Mouse (Mus musculus): Measurements from ENCODE around the gene Hdac4. TPM values are rescaled to one million over a fixed set of nuclear protein-coding genes. Genes with fewer than 3 reads are reported as not detected.

Hdac4 gene
- polyA plus RNA-seq, 1 experiment from 2014 or later: 23.9 TPM

GRCm38 (mm10) chr1:92100371-92100891 is 95.1 kb downstream of the Hdac4 start:
- Histone ChIP-seq H3K4me1 (ENCODE audit: control insufficient read depth, insufficient read depth, low read length) (no peaks in the 10 kb centered on the region), H3K9me3 (replicated peaks; ENCODE audit: control insufficient read depth, low read length) (no peaks in the 10 kb centered on the region), H3K27ac (replicated peaks; ENCODE audit: low read depth, low read length) (no peak overlapping the region), H3K4me2 (ENCODE audit: low read depth, low read length) (no peak overlapping the region), H3K9ac (replicated peaks; ENCODE audit: low read length) (no peak overlapping the region), H3K27me3 (ENCODE audit: control insufficient read depth, insufficient read depth, low read length) (no peaks in the 10 kb centered on the region), H3K4me3 (ENCODE audit: low read depth, low read length) (no peak overlapping the region), H3K36me3 (replicated peaks; ENCODE audit: control insufficient read depth, insufficient read depth, low read depth, low read length) (no peaks in the 10 kb centered on the region)
- 68% methylated on average over 4 of the region's 4 CpGs for WGBS
- ATAC-seq (replicated peaks; ENCODE audit: insufficient number of reproducible peaks, low FRiP score, low TSS enrichment, low read depth): no peak
- no peak for DNase-seq (ENCODE audit: low spot score)

- DNase-seq (ENCODE audit: low spot score) (no peak), ATAC-seq (replicated peaks; ENCODE audit: insufficient number of reproducible peaks, low FRiP score, low TSS enrichment, low read depth) (no peak)
- whole genome bisulfite sequencing: 97% methylated on average over 4 of the region's 4 CpGs
- Histone ChIP-seq H3K27ac (replicated peaks; ENCODE audit: low read depth, low read length) (no peak overlapping the region), H3K36me3 (replicated peaks; ENCODE audit: control insufficient read depth, insufficient read depth, low read depth, low read length) (no peaks in the 10 kb centered on the region), H3K27me3 (ENCODE audit: control insufficient read depth, insufficient read depth, low read length) (no peaks in the 10 kb centered on the region), H3K4me2 (ENCODE audit: low read depth, low read length) (no peak overlapping the region), H3K4me1 (ENCODE audit: control insufficient read depth, insufficient read depth, low read length) (no peaks in the 10 kb centered on the region), H3K9ac (replicated peaks; ENCODE audit: low read length) (no peak overlapping the region), H3K4me3 (ENCODE audit: low read depth, low read length) (no peak overlapping the region), H3K9me3 (replicated peaks; ENCODE audit: control insufficient read depth, low read length) (no peaks in the 10 kb centered on the region)
Measured at GRCm38 (mm10) chr1:92099964-92100363, 95.5 kb downstream of the Hdac4 start.

DNA sequence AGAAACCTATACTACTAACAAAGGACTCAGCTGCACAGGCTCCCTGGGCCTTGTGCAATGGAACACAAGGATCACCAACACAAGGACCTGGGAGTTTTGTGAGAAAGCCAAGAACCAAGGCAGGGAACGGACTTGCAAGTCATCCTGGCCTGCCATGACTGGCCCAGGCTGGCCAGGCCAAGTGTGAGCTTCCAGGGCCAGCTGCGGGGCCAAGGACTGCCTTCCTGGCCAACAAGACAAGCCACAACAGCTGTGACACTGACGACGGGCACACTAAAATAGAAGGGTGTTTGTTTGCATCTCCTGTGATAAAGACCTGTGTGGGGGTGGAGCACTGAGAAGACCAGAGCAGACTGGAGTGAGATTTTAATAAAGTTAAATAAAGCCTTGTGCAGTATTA is 96.0 kb downstream of the Hdac4 start:
- no peak for DNase-seq (ENCODE audit: low spot score)
- WGBS: 74% methylated on average over 4 of the region's 4 CpGs
- H3K9ac ChIP-seq (replicated peaks; ENCODE audit: low read length): no peak overlapping the region
- no peaks in the 10 kb centered on the region for H3K9me3 ChIP-seq (replicated peaks; ENCODE audit: control insufficient read depth, low read length)
- H3K4me2 ChIP-seq (ENCODE audit: low read depth, low read length): no peak overlapping the region
- no peaks in the 10 kb centered on the region for H3K4me1 ChIP-seq (ENCODE audit: control insufficient read depth, insufficient read depth, low read length)
- H3K36me3 ChIP-seq (replicated peaks; ENCODE audit: control insufficient read depth, insufficient read depth, low read depth, low read length): no peaks in the 10 kb centered on the region
- H3K27me3 ChIP-seq (ENCODE audit: control insufficient read depth, insufficient read depth, low read length): no peaks in the 10 kb centered on the region
- no peak overlapping the region for H3K4me3 ChIP-seq (ENCODE audit: low read depth, low read length)
- no peak overlapping the region for H3K27ac ChIP-seq (replicated peaks; ENCODE audit: low read depth, low read length)
- no peak for ATAC-seq (replicated peaks; ENCODE audit: insufficient number of reproducible peaks, low FRiP score, low TSS enrichment, low read depth)

DNA sequence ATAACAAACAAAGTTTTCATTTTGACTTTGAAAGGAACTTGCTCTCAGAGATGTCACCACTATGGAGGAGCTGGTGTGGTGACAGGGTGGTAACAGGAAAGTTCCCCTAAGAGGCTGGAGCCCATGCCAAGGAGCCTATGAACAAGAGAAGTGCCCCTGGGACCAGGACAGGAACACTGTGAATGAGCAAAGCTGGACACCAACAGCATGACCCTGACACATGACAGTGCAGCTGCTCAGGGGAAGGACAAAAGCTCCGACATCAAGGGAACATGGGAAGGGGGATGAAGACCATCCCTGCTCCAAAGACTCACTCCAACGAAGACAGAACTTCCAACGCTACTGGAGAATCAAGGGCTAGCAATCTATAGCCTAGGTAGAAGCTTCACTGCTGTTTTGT is 97.0 kb downstream of the Hdac4 start:
- Histone ChIP-seq H3K27me3 (ENCODE audit: control insufficient read depth, insufficient read depth, low read length) (no peaks in the 10 kb centered on the region), H3K4me2 (ENCODE audit: low read depth, low read length) (no peak overlapping the region), H3K36me3 (replicated peaks; ENCODE audit: control insufficient read depth, insufficient read depth, low read depth, low read length) (no peaks in the 10 kb centered on the region), H3K4me1 (ENCODE audit: control insufficient read depth, insufficient read depth, low read length) (no peaks in the 10 kb centered on the region), H3K27ac (replicated peaks; ENCODE audit: low read depth, low read length) (no peak overlapping the region), H3K9me3 (replicated peaks; ENCODE audit: control insufficient read depth, low read length) (no peaks in the 10 kb centered on the region), H3K9ac (replicated peaks; ENCODE audit: low read length) (no peak overlapping the region), H3K4me3 (ENCODE audit: low read depth, low read length) (no peak overlapping the region)
- WGBS: 83% methylated on average over 3 of the region's 3 CpGs
- DNase-seq (ENCODE audit: low spot score) (no peak), ATAC-seq (replicated peaks; ENCODE audit: insufficient number of reproducible peaks, low FRiP score, low TSS enrichment, low read depth) (no peak)

- no peak for ATAC-seq (replicated peaks; ENCODE audit: insufficient number of reproducible peaks, low FRiP score, low TSS enrichment, low read depth)
- 76% methylated on average over 3 of the region's 3 CpGs for WGBS
Measured at GRCm38 (mm10) chr1:92096991-92097525, 98.4 kb downstream of the Hdac4 start.

DNA sequence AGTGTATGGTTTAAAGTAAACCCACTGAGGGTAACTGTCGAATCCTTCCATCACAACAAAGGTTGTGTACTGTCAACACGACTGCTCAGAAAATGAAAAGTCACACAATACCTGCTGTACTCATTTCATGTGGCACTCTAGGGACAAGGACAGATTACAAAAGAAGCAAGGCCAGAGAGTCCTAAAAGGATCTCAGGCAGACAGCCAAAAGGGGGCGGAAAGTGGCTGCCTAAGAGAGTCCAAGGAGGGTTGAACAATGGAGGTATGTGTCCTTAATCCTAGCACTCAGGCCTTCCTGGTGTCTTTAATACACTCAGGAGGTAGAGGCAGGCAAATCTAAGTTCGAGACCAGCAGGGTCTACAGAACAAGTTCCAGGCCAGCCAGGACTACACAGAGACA is 103.2 kb downstream of the Hdac4 start:
- ATAC-seq (replicated peaks; ENCODE audit: insufficient number of reproducible peaks, low FRiP score, low TSS enrichment, low read depth): no peak
- H3K4me2 ChIP-seq (ENCODE audit: low read depth, low read length): no peak overlapping the region
- WGBS: 91% methylated on average over 4 of the region's 4 CpGs
- H3K27ac ChIP-seq (replicated peaks; ENCODE audit: low read depth, low read length): no peak overlapping the region
- no peaks in the 10 kb centered on the region for H3K27me3 ChIP-seq (ENCODE audit: control insufficient read depth, insufficient read depth, low read length)
- H3K9me3 ChIP-seq (replicated peaks; ENCODE audit: control insufficient read depth, low read length): no peaks in the 10 kb centered on the region
- H3K36me3 ChIP-seq (replicated peaks; ENCODE audit: control insufficient read depth, insufficient read depth, low read depth, low read length): no peaks in the 10 kb centered on the region
- no peak for DNase-seq (ENCODE audit: low spot score)
- H3K4me1 ChIP-seq (ENCODE audit: control insufficient read depth, insufficient read depth, low read length): no peaks in the 10 kb centered on the region
- H3K9ac ChIP-seq (replicated peaks; ENCODE audit: low read length): no peak overlapping the region
- no peak overlapping the region for H3K4me3 ChIP-seq (ENCODE audit: low read depth, low read length)

More at GRCm38 (mm10) chr1:92096991-92097525, 98.4 kb downstream of the Hdac4 start:
- peak; percentile 15 for DNase-seq (ENCODE audit: low spot score)
- Histone ChIP-seq H3K27me3 (ENCODE audit: control insufficient read depth, insufficient read depth, low read length) (no peaks in the 10 kb centered on the region), H3K9me3 (replicated peaks; ENCODE audit: control insufficient read depth, low read length) (no peaks in the 10 kb centered on the region), H3K9ac (replicated peaks; ENCODE audit: low read length) (no peak overlapping the region), H3K4me1 (ENCODE audit: control insufficient read depth, insufficient read depth, low read length) (no peaks in the 10 kb centered on the region), H3K4me2 (ENCODE audit: low read depth, low read length) (no peak overlapping the region), H3K4me3 (ENCODE audit: low read depth, low read length) (no peak overlapping the region), H3K27ac (replicated peaks; ENCODE audit: low read depth, low read length) (no peak overlapping the region), H3K36me3 (replicated peaks; ENCODE audit: control insufficient read depth, insufficient read depth, low read depth, low read length) (no peaks in the 10 kb centered on the region)

- Histone ChIP-seq H3K4me2 (ENCODE audit: low read depth, low read length) (no peak overlapping the region), H3K4me1 (ENCODE audit: control insufficient read depth, insufficient read depth, low read length) (peaks cover 7% of the 10 kb centered on the region), H3K36me3 (replicated peaks; ENCODE audit: control insufficient read depth, insufficient read depth, low read depth, low read length) (no peaks in the 10 kb centered on the region), H3K9ac (replicated peaks; ENCODE audit: low read length) (no peak overlapping the region), H3K27me3 (ENCODE audit: control insufficient read depth, insufficient read depth, low read length) (no peaks in the 10 kb centered on the region), H3K4me3 (ENCODE audit: low read depth, low read length) (no peak overlapping the region), H3K27ac (replicated peaks; ENCODE audit: low read depth, low read length) (no peak overlapping the region), H3K9me3 (replicated peaks; ENCODE audit: control insufficient read depth, low read length) (no peaks in the 10 kb centered on the region)
- DNase-seq (ENCODE audit: low spot score) (no peak), ATAC-seq (replicated peaks; ENCODE audit: insufficient number of reproducible peaks, low FRiP score, low TSS enrichment, low read depth) (no peak)
- 87% methylated on average over 2 of the region's 2 CpGs for WGBS
Measured at GRCm38 (mm10) chr1:92087821-92088220, 107.7 kb downstream of the Hdac4 start.

GRCm38 (mm10) chr1:92087343-92087742 is 108.2 kb downstream of the Hdac4 start:
- Histone ChIP-seq H3K9ac (replicated peaks; ENCODE audit: low read length) (no peak overlapping the region), H3K4me1 (ENCODE audit: control insufficient read depth, insufficient read depth, low read length) (peaks cover 7% of the 10 kb centered on the region)
- WGBS: 86% methylated on average over 2 of the region's 2 CpGs

More at GRCm38 (mm10) chr1:92087343-92087742, 108.2 kb downstream of the Hdac4 start:
- Histone ChIP-seq H3K4me3 (ENCODE audit: low read depth, low read length) (no peak overlapping the region), H3K9me3 (replicated peaks; ENCODE audit: control insufficient read depth, low read length) (no peaks in the 10 kb centered on the region), H3K27ac (replicated peaks; ENCODE audit: low read depth, low read length) (no peak overlapping the region), H3K27me3 (ENCODE audit: control insufficient read depth, insufficient read depth, low read length) (no peaks in the 10 kb centered on the region), H3K36me3 (replicated peaks; ENCODE audit: control insufficient read depth, insufficient read depth, low read depth, low read length) (no peaks in the 10 kb centered on the region), H3K4me2 (ENCODE audit: low read depth, low read length) (no peak overlapping the region)
- no peak for DNase-seq (ENCODE audit: low spot score)
- ATAC-seq (replicated peaks; ENCODE audit: insufficient number of reproducible peaks, low FRiP score, low TSS enrichment, low read depth): no peak

Measured in embryonic facial prominence, embryonic 11.5 days (tissue).